Mouse (Mus musculus): ENCODE data around the gene Kcnip2.

Gene Kcnip2

GRCm38 (mm10) chr19:45742984-45743575, 72.8 kb downstream of the Kcnip2 start:
- intact Hi-C loops (cut with DNase I), result no loop called here

DNA sequence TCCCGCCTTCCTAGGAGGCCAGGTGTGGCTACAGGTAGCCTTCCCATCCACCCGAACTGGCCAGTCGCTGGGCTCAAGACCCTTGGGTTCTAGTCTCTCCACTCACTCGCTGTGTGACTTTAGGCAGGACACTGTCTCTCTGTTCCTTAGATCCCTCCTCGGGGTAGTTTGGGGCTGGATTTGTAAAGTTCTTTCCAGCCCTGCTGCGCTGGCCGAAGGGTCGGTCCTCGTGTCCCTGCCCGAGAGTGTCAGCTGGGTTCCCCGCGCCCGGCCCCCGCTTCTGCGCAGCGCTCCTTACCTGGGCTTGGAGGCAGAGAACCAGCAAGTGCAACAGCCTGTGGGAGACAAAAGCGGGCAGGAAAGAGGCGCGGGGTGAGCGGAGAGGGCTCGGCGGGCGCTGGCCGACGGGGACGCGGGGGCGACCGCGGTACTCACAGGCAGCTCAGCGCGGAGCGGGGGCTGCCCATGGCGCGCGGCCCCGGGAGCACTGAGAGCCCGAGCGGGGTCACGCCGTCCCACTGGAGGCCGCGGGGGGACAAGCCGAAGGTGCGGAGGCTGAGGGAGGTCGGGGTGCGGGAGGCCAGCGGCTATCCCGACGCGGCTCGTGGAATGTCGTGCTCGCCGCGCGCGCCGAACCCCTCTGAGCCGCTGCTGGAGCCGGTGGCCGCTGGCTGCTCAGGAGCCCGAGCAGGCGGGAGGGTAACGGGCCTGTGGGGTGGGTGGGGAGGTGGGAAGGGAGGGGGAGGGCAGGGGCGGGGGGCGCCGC, 73.5 kb downstream of the Kcnip2 start, which contains the start of gene Fgf8:
Fgf8 (minus strand) TSS at position 698 of the 766 bp plus-strand sequence.
- intact Hi-C loops (cut with DNase I), result no loop called here

Measured in adrenal gland (tissue).